Mouse (Mus musculus) frontal cortex, postnatal 10 days (tissue): ENCODE measurements at regions not wholly inside any gene's neighbourhood (a gene's known extent, or its start where the extent isn't known, plus 50 kb on each side); places are given as distances from the start of the nearest gene placed in this dataset.

Source experiments
- DNase-seq, 2 experiments: peaks; one replicate each; pipeline ENCODE4 v3.0.0; 2022; ENCODE audit warnings: low spot score in 2 of 2, mixed read lengths in 1 of 2

DNA sequence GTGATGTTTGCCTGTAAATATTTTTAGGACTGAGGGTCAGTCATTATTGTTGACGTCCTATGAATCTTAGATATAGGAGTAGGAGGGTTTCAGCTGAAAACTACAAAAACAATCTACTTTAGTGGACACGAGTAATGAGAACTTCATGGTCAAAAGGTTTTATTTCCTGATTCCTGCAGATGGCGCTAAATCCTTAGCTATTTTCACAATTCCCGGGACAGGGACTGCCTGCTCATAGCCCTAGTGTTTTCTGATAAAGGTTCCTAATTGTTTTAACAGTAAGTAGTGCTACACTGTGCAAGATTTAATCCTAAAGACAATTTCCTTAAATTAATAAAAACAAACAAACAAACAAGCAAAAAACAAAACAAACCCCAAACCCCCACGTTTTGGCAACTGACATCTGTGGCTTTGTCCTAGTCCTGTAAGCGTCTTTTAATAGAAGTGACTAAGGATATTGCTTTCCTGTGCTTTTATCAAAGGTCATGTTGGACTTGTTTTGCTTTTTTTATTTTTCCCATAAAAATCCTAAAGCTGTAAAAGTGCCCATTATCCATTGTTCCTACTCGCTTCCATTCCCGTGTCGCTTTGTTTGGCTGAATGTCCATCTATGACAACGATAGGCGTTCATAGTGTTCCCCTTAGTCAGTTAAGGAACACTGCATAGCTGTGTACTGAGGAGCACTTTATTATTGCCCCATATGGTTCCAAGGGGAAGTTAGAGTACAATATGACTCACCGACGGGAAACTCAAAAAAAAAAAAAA is 53.5 kb upstream of the Akr1e1 start:
- DNase-seq: peak in 1 of 2 experiments; percentile 39
